Comparison of ENCODE assay signal across 8 mouse cellular contexts in genomic region chr5:21786258-21787185, GRCm38 (mm10). TPM values are rescaled to one million over a fixed set of nuclear protein-coding genes. Genes with fewer than 3 reads are reported as not detected.
DNase-seq lines count a peak whose midpoint lies in the region; ATAC-seq lines count a peak whose summit lies in the region.

No protein-coding gene starts in this region.

- peak overlapping the region; percentile 88 for H3K4me3 ChIP-seq in hindbrain, embryonic 14.5 days (replicated peaks; ENCODE audit: low read length)

- no peaks in the 10 kb centered on the region for H3K9me3 ChIP-seq in hindbrain, embryonic 14.5 days (ENCODE audit: control insufficient read depth, low read length)

- H3K27ac ChIP-seq in hindbrain, embryonic 14.5 days: peak overlapping the region; percentile 88

- H3K36me3 ChIP-seq in hindbrain, embryonic 14.5 days (replicated peaks; ENCODE audit: control insufficient read depth, insufficient read depth): peaks cover 23% of the 10 kb centered on the region

- no peaks in the 10 kb centered on the region for H3K27me3 ChIP-seq in hindbrain, embryonic 14.5 days (ENCODE audit: control insufficient read depth, insufficient read depth, low read length)

- peak overlapping the region; percentile 82 for H3K4me2 ChIP-seq in hindbrain, embryonic 14.5 days (replicated peaks)

- H3K9ac ChIP-seq in hindbrain, embryonic 14.5 days: peak overlapping the region; percentile 90

- peak; percentile 96 for DNase-seq in R1 (ENCODE audit: low read depth, low spot score)
- peak; percentile 94 to 95 for DNase-seq in cerebellum, postnatal 25 days
- peak; percentile 88 for DNase-seq in frontal cortex, postnatal 25 days (ENCODE audit: low spot score in 2 of 2)
- peak; percentile 94 for DNase-seq in hindbrain, embryonic 14.5 days (ENCODE audit: low spot score)
- DNase-seq in layer of hippocampus, postnatal 36 days: peak; percentile 91 to 94
- DNase-seq in lung, postnatal 36 days: peak; percentile 93
- DNase-seq in retina, postnatal 1 day: peak; percentile 96
- DNase-seq in urinary bladder, adult 18-20 months (ENCODE audit: low spot score in 2 of 2): peak; percentile 88 to 96

- H3K4me1 ChIP-seq in hindbrain, embryonic 14.5 days (replicated peaks; ENCODE audit: control insufficient read depth, insufficient read depth, low read length): peaks cover 36% of the 10 kb centered on the region

- ATAC-seq in hindbrain, embryonic 14.5 days (ENCODE audit: low FRiP score): peak; percentile 85

- WGBS in hindbrain, embryonic 14.5 days: 3% methylated on average over 51 of the region's 51 CpGs

RNA-seq across cellular contexts. Expression of gene Psmc2, which starts 1.4 kb away (rescaled TPM):
- 180 and 182 TPM in 2 replicates for polyA plus RNA-seq in hindbrain, embryonic 14.5 days (2014; fragmentation: Nextera tagmentation; extraction: Ambion mirVana)
- 100 to 1,000 TPM; 114 TPM for total RNA-seq in layer of hippocampus, postnatal 36 days (2021)

RNA-seq across cellular contexts. Expression of gene Dnajc2, which starts 1.5 kb away (rescaled TPM):
- 64.5 and 65.9 TPM in 2 replicates for polyA plus RNA-seq in hindbrain, embryonic 14.5 days (2014; fragmentation: Nextera tagmentation; extraction: Ambion mirVana)
- total RNA-seq in layer of hippocampus, postnatal 36 days (2021): 10 to 100 TPM; 31.6 to 32.8 TPM

RNA-seq across cellular contexts. Expression of gene Pmpcb, which starts 49.6 kb away (rescaled TPM):
- polyA plus RNA-seq in hindbrain, embryonic 14.5 days (2014; fragmentation: Nextera tagmentation; extraction: Ambion mirVana): 74.8 and 82.5 TPM in 2 replicates
- 10 to 100 TPM; 72.3 to 78.0 TPM for total RNA-seq in layer of hippocampus, postnatal 36 days (2021)

Comparison
In these comparisons a context has a peak if more than half of its experiments do, and no peak if none do; other contexts are left out.
1. Peak in every context shown above with its lines: DNase-seq, ATAC-seq, H3K4me3 ChIP-seq and H3K27ac ChIP-seq.